Mouse (Mus musculus): ENCODE results near the gene Hoxa10.

GRCm38 (mm10) chr6:52276382-52276781 lies 35.7 kb upstream of the Hoxa10 start:
- TF ChIP-seq CTCF (IDR thresholded peaks at IDR 0.05; ENCODE audit: insufficient read depth, low read depth, low read length) (no peak), POLR2A (IDR thresholded peaks at IDR 0.05; ENCODE audit: insufficient read depth, low read depth, low read length) (no peak)

Measured in olfactory bulb, adult 2 months (tissue).